Mouse (Mus musculus) CD4-positive, CD25-positive, alpha-beta regulatory T cell (primary cell): ENCODE data around the gene Jun. TPM values are rescaled to one million over a fixed set of nuclear protein-coding genes. Genes with fewer than 3 reads are reported as not detected.

ENCODE experiments used
- polyA plus RNA-seq: library from polyadenylated mRNA; unstranded; fragments of 100-300 nt; shearing (Covaris generic); gene quantifications from one replicate; pipeline ENCODE4 v1.2.1, GENCODE M21; 2017

Jun gene
- 115 TPM for polyA plus RNA-seq

DNA sequence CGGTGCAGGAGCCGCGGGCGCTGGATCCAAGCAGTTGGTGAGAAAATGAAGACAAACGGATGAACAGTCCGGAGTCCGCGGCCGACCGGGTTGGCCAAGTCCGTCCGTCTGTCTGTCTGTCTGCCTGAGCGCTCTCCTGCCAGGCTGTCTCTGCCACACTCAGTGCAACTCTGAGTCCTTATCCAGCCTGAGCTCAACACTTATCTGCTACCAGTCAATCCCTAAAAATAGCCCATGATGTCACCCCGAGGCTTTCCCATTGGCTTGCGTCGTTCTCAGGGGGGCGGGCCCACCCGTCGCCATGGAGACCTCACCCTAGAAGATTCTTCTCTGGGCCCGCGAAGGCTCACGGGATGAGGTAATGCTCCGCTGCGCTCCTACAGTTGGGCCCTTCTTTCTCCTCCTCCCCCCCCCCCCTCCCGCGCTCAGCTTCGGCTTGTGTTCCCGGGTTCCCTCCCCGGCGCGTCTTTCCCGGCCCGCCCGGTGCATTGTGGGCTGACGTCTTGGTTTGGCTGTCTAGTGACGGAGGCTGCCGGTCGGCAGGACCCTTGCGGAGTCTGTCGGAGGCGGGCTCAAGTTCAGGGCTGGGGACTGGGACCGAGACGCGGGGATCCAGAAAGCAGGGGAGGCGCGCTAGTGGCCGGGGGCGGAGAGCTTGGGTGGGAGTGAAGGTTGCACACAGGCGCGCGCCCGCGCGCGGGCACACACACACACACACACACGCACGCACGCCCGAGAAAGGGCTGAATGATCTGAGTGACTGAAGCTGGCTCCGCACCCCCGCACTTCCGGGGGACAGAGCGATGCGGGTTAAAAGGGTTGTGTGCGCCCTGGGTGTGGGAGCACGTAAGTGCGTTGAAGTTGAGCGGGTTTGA lies at the start of gene Jun:
Gene Jun (minus strand): TSS at position 198 of the 875 bp plus-strand sequence.

Other genes starting within 250 kb of the Jun start
- not detected for gene Eqtn, start 123.4 kb downstream of the Jun start, polyA plus RNA-seq
- gene Mysm1, start 73.1 kb downstream of the Jun start, polyA plus RNA-seq: 63.5 TPM